Mouse (Mus musculus): ENCODE results near the gene Olfr1326-ps1.

Gene Olfr1326-ps1

GRCm38 (mm10) chrX:74574788-74575187 lies at the start of gene Olfr1326-ps1:
Gene Olfr1326-ps1 (minus strand): TSS chrX:74574888.
- no peak for DNase-seq

DNA sequence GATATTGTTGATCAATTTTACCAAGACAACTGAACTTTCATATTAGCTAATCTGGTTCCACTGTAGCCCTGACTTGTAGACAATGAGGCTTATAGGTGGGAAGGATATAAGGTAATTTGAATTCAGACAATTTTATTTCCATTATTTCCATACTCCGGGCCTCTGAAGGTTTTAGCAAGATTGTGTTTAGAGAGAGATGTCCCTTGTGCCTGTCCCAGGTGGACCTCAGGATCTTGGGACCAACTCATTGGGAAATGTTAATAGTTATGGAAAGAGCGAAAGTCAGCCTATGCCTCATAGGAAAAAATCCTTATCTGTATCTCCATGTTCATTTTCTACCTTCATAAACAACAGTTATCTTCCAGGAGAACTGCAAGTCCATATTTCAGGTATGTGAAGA lies 17.7 kb upstream of the Olfr1326-ps1 start, which contains the start of gene Olfr1325:
Olfr1325 (plus strand) TSS at position 301 of the 400 bp plus-strand sequence.
- no peak for DNase-seq

All from cerebellum, adult 11 months (tissue).